Mouse (Mus musculus): ENCODE measurements around the gene Cd274. TPM values are rescaled to one million over a fixed set of nuclear protein-coding genes. Genes with fewer than 3 reads are reported as not detected.

Cd274 gene
- polyA plus RNA-seq, 1 experiment = 3.7 TPM

- WGBS = 74% methylated on average over 4 of the region's 4 CpGs
- H3K36me3 ChIP-seq (ENCODE audit: control insufficient read depth, insufficient read depth, low read length) = peaks cover 2% of the 10 kb centered on the region; the same call in 1 of the 2 replicates
- no peak overlapping the region for H3K4me3 ChIP-seq (ENCODE audit: low read depth, low read length)
- H3K27ac ChIP-seq (ENCODE audit: insufficient read depth, low read depth, low read length) = no peak overlapping the region
- no peaks in the 10 kb centered on the region for H3K4me1 ChIP-seq (ENCODE audit: control insufficient read depth, insufficient read depth, insufficient read length, low read length)
- H3K27me3 ChIP-seq (ENCODE audit: control insufficient read depth, insufficient read depth, low read length) = no peaks in the 10 kb centered on the region
- TF ChIP-seq CTCF (IDR thresholded peaks at IDR 0.05; ENCODE audit: extremely low read depth, insufficient read length, insufficient replicate concordance, low read depth, low read length) = no peak
These were observed 24.0 kb downstream of the Cd274 start for GRCm38 (mm10) chr19:29391279-29391678.

- Histone ChIP-seq H3K27ac (ENCODE audit: insufficient read depth, low read depth, low read length) (no peak overlapping the region), H3K4me3 (ENCODE audit: low read depth, low read length) (no peak overlapping the region)
- WGBS = 83% methylated on average over 9 of the region's 9 CpGs
These were observed 26.1 kb downstream of the Cd274 start for GRCm38 (mm10) chr19:29393333-29393732.

GRCm38 (mm10) chr19:29394721-29395120, 27.5 kb downstream of the Cd274 start:
- 92% methylated on average over 2 of the region's 2 CpGs for WGBS
- Histone ChIP-seq H3K36me3 (ENCODE audit: control insufficient read depth, insufficient read depth, low read length) (no peaks in the 10 kb centered on the region), H3K4me3 (ENCODE audit: low read depth, low read length) (no peak overlapping the region), H3K27me3 (ENCODE audit: control insufficient read depth, insufficient read depth, low read length) (no peaks in the 10 kb centered on the region), H3K4me1 (ENCODE audit: control insufficient read depth, insufficient read depth, insufficient read length, low read length) (no peaks in the 10 kb centered on the region), H3K27ac (ENCODE audit: insufficient read depth, low read depth, low read length) (no peak overlapping the region)
- TF ChIP-seq POLR2A (IDR thresholded peaks at IDR 0.05; ENCODE audit: low read depth, low read length) (no peak), CTCF (IDR thresholded peaks at IDR 0.05; ENCODE audit: extremely low read depth, insufficient read length, insufficient replicate concordance, low read depth, low read length) (no peak)

More at GRCm38 (mm10) chr19:29393333-29393732, 26.1 kb downstream of the Cd274 start:
- no peaks in the 10 kb centered on the region for H3K36me3 ChIP-seq (ENCODE audit: control insufficient read depth, insufficient read depth, low read length)
- H3K27me3 ChIP-seq (ENCODE audit: control insufficient read depth, insufficient read depth, low read length) = no peaks in the 10 kb centered on the region
- no peaks in the 10 kb centered on the region for H3K4me1 ChIP-seq (ENCODE audit: control insufficient read depth, insufficient read depth, insufficient read length, low read length)
- TF ChIP-seq POLR2A (IDR thresholded peaks at IDR 0.05; ENCODE audit: low read depth, low read length) (no peak), CTCF (IDR thresholded peaks at IDR 0.05; ENCODE audit: extremely low read depth, insufficient read length, insufficient replicate concordance, low read depth, low read length) (no peak)

- TF ChIP-seq CTCF (IDR thresholded peaks at IDR 0.05; ENCODE audit: extremely low read depth, insufficient read length, insufficient replicate concordance, low read depth, low read length) (no peak), POLR2A (IDR thresholded peaks at IDR 0.05; ENCODE audit: low read depth, low read length) (no peak)
- H3K4me3 ChIP-seq (ENCODE audit: low read depth, low read length) = no peak overlapping the region
- no peaks in the 10 kb centered on the region for H3K36me3 ChIP-seq (ENCODE audit: control insufficient read depth, insufficient read depth, low read length)
- WGBS = 27% methylated on average over 1 of the region's 1 CpGs
- H3K4me1 ChIP-seq (ENCODE audit: control insufficient read depth, insufficient read depth, insufficient read length, low read length) = no peaks in the 10 kb centered on the region
- H3K27ac ChIP-seq (ENCODE audit: insufficient read depth, low read depth, low read length) = no peak overlapping the region
- H3K27me3 ChIP-seq (ENCODE audit: control insufficient read depth, insufficient read depth, low read length) = no peaks in the 10 kb centered on the region
These were observed 29.1 kb downstream of the Cd274 start for GRCm38 (mm10) chr19:29396353-29396752.

GRCm38 (mm10) chr19:29399786-29400185, 32.5 kb downstream of the Cd274 start:
- Histone ChIP-seq H3K4me1 (ENCODE audit: control insufficient read depth, insufficient read depth, insufficient read length, low read length) (no peaks in the 10 kb centered on the region), H3K27ac (ENCODE audit: insufficient read depth, low read depth, low read length) (no peak overlapping the region), H3K27me3 (ENCODE audit: control insufficient read depth, insufficient read depth, low read length) (no peaks in the 10 kb centered on the region), H3K4me3 (ENCODE audit: low read depth, low read length) (no peak overlapping the region), H3K36me3 (ENCODE audit: control insufficient read depth, insufficient read depth, low read length) (no peaks in the 10 kb centered on the region)
- no peak for TF ChIP-seq CTCF (IDR thresholded peaks at IDR 0.05; ENCODE audit: extremely low read depth, insufficient read length, insufficient replicate concordance, low read depth, low read length)
- no peak for TF ChIP-seq POLR2A (IDR thresholded peaks at IDR 0.05; ENCODE audit: low read depth, low read length)
- 94% methylated on average over 4 of the region's 4 CpGs for WGBS

GRCm38 (mm10) chr19:29400466-29400865, 33.2 kb downstream of the Cd274 start:
- WGBS = 56% methylated on average over 3 of the region's 3 CpGs
- H3K27me3 ChIP-seq (ENCODE audit: control insufficient read depth, insufficient read depth, low read length) = no peaks in the 10 kb centered on the region

GRCm38 (mm10) chr19:29402621-29403020, 35.4 kb downstream of the Cd274 start:
- no peak overlapping the region for H3K4me3 ChIP-seq (ENCODE audit: low read depth, low read length)
- WGBS = 89% methylated on average over 4 of the region's 4 CpGs
- no peaks in the 10 kb centered on the region for H3K4me1 ChIP-seq (ENCODE audit: control insufficient read depth, insufficient read depth, insufficient read length, low read length)
- TF ChIP-seq POLR2A (IDR thresholded peaks at IDR 0.05; ENCODE audit: low read depth, low read length) = no peak
- TF ChIP-seq CTCF (IDR thresholded peaks at IDR 0.05; ENCODE audit: extremely low read depth, insufficient read length, insufficient replicate concordance, low read depth, low read length) = no peak
- no peak overlapping the region for H3K27ac ChIP-seq (ENCODE audit: insufficient read depth, low read depth, low read length)
- no peaks in the 10 kb centered on the region for H3K27me3 ChIP-seq (ENCODE audit: control insufficient read depth, insufficient read depth, low read length)
- no peaks in the 10 kb centered on the region for H3K36me3 ChIP-seq (ENCODE audit: control insufficient read depth, insufficient read depth, low read length)

More at GRCm38 (mm10) chr19:29400466-29400865, 33.2 kb downstream of the Cd274 start:
- no peak overlapping the region for H3K4me3 ChIP-seq (ENCODE audit: low read depth, low read length)
- H3K27ac ChIP-seq (ENCODE audit: insufficient read depth, low read depth, low read length) = no peak overlapping the region
- H3K36me3 ChIP-seq (ENCODE audit: control insufficient read depth, insufficient read depth, low read length) = no peaks in the 10 kb centered on the region
- no peaks in the 10 kb centered on the region for H3K4me1 ChIP-seq (ENCODE audit: control insufficient read depth, insufficient read depth, insufficient read length, low read length)
- TF ChIP-seq POLR2A (IDR thresholded peaks at IDR 0.05; ENCODE audit: low read depth, low read length) (no peak), CTCF (IDR thresholded peaks at IDR 0.05; ENCODE audit: extremely low read depth, insufficient read length, insufficient replicate concordance, low read depth, low read length) (no peak)
